Mouse (Mus musculus) cerebellum, adult 11 months (tissue): ENCODE measurements around the gene Cenpc1.

Source experiments
- DNase-seq: peaks from one replicate; pipeline ENCODE4 v3.0.0; 2022

The Cenpc1 gene

GRCm38 (mm10) chr5:85994551-85994950 is 70.8 kb downstream of the Cenpc1 start:
- DNase-seq: no peak

- DNase-seq: no peak
These were observed 72.3 kb downstream of the Cenpc1 start for GRCm38 (mm10) chr5:85992805-85993721.

- no peak for DNase-seq
These were observed 73.3 kb downstream of the Cenpc1 start for GRCm38 (mm10) chr5:85992055-85992454.

GRCm38 (mm10) chr5:85987516-85987863 is 77.9 kb downstream of the Cenpc1 start:
- no peak for DNase-seq

- no peak for DNase-seq
These were observed 78.5 kb downstream of the Cenpc1 start for GRCm38 (mm10) chr5:85986734-85987515.

- DNase-seq: no peak
These were observed 87.5 kb downstream of the Cenpc1 start for GRCm38 (mm10) chr5:85977646-85978426.

GRCm38 (mm10) chr5:85962791-85963190 is 102.6 kb downstream of the Cenpc1 start:
- DNase-seq: no peak
